Mouse (Mus musculus) lung, embryonic 14.5 days (tissue): ENCODE measurements around the gene Immp2l. TPM values are rescaled to one million over a fixed set of nuclear protein-coding genes. Genes with fewer than 3 reads are reported as not detected.

Source experiments
- ATAC-seq: fragments of 200-750 bp; cut with Nextera tagmentation; 2 replicates; pipeline ENCODE4 v1.8.0; 2017; ENCODE audit warnings: mild to moderate bottlenecking, moderate TSS enrichment, moderate library complexity; ENCODE audit not compliant: insufficient read depth
- DNase-seq: peaks from one replicate; pipeline ENCODE4 v3.0.0-alpha.2; 2015
- H3K27ac ChIP-seq: fragments of 300-500 bp; sonication (generic); 2 replicates; pipeline ENCODE4 v1.5.1; 2014; ENCODE audit warnings: low read depth, mild to moderate bottlenecking, moderate library complexity
- H3K27me3 ChIP-seq: fragments of 300-500 bp; sonication (generic); 2 replicates; pipeline ENCODE4 v1.6.1; 2014; ENCODE audit warnings: low read length, control low read depth; ENCODE audit not compliant: insufficient read depth
- H3K36me3 ChIP-seq: fragments of 300-500 bp; sonication (generic); 2 replicates; pipeline ENCODE4 v1.6.1; 2014; ENCODE audit warnings: control low read depth; ENCODE audit not compliant: insufficient read depth
- H3K4me1 ChIP-seq: fragments of 300-500 bp; sonication (generic); 2 replicates; pipeline ENCODE4 v1.6.1; 2014; ENCODE audit warnings: antibody characterized with exemption, control low read depth; ENCODE audit not compliant: insufficient read depth
- H3K4me2 ChIP-seq: fragments of 300-500 bp; sonication (generic); 2 replicates; pipeline ENCODE4 v1.6.1; 2014; ENCODE audit warnings: mild to moderate bottlenecking
- H3K4me3 ChIP-seq: fragments of 300-500 bp; sonication (generic); 2 replicates; pipeline ENCODE4 v1.5.1; 2014; ENCODE audit warnings: low read depth, low read length
- H3K9ac ChIP-seq: fragments of 300-500 bp; sonication (generic); 2 replicates; pipeline ENCODE4 v1.6.1; 2014
- H3K9me3 ChIP-seq: fragments of 300-500 bp; sonication (generic); 2 replicates; pipeline ENCODE4 v1.6.1; 2016; ENCODE audit warnings: low read depth, low read length, control low read depth
- CTCF ChIP-seq: IDR thresholded peaks from 2 replicates; pipeline ENCODE4 v1.5.1; 2016; ENCODE audit warnings: antibody characterized with exemption, low read depth
- WGBS: fragments of 180-500 bp; shearing (Covaris S2); extraction: QIAGEN DNeasy Blood & Tissue Kit; methylation state at CpG from one replicate; pipeline ENCODE4 v1.1.7; 2014; 5-methylcytosine and 5-hydroxymethylcytosine counted together
- polyA plus RNA-seq: library from polyadenylated mRNA; unstranded; fragments of >200 nt; fragmentation: Nextera tagmentation; extraction: Ambion mirVana; gene quantifications from 2 replicates; pipeline ENCODE4 v1.2.1, GENCODE M21; 2014

The Immp2l gene
- polyA plus RNA-seq, 1 experiment from 2014 or later = 12.5 TPM

- Histone ChIP-seq H3K9ac (no peak overlapping the region), H3K4me2 (no peak overlapping the region), H3K27me3 (no peaks in the 10 kb centered on the region), H3K9me3 (no peaks in the 10 kb centered on the region), H3K27ac (no peak overlapping the region), H3K4me1 (no peaks in the 10 kb centered on the region), H3K36me3 (no peaks in the 10 kb centered on the region), H3K4me3 (no peak overlapping the region)
- no peak for TF ChIP-seq CTCF
- no peak for ATAC-seq
- no peak for DNase-seq
- WGBS = 80% methylated on average over 5 of the region's 5 CpGs
Observed at GRCm38 (mm10) chr12:41941853-41942252, 918.0 kb downstream of the Immp2l start.

- Histone ChIP-seq H3K4me1 (no peaks in the 10 kb centered on the region), H3K36me3 (no peaks in the 10 kb centered on the region), H3K4me2 (no peak overlapping the region), H3K9me3 (no peaks in the 10 kb centered on the region), H3K27ac (no peak overlapping the region), H3K27me3 (no peaks in the 10 kb centered on the region), H3K9ac (no peak overlapping the region), H3K4me3 (no peak overlapping the region)
- DNase-seq = no peak
- WGBS = 65% methylated on average over 4 of the region's 4 CpGs
- ATAC-seq = no peak
- TF ChIP-seq CTCF = no peak
Observed at GRCm38 (mm10) chr12:41944079-41944672, 920.3 kb downstream of the Immp2l start.

DNA sequence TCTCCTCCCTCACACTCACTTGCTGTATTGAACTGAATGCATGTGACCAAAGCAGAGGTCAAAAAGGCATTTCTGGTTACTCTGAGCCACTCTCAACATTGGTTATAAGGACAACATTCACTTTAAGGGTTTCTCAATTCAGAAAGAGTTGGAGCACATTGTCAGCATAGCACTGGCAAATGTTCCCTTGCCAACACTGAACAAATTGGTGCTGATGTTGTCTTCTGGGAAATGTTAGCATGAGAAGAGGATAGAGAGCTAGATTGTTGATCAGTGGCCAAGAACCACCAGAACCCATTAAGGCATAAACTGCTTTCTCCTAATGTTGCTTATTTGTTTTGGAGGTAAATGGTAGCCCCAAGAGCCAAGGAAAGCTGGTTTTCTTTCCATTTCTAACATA, 922.6 kb downstream of the Immp2l start:
- TF ChIP-seq CTCF = no peak
- no peak for ATAC-seq
- no peaks in the 10 kb centered on the region for H3K9me3 ChIP-seq
- no peak overlapping the region for H3K27ac ChIP-seq
- no peaks in the 10 kb centered on the region for H3K36me3 ChIP-seq
- no peak overlapping the region for H3K4me2 ChIP-seq
- no peak overlapping the region for H3K9ac ChIP-seq
- H3K4me1 ChIP-seq = no peaks in the 10 kb centered on the region
- no peak for DNase-seq
- H3K27me3 ChIP-seq = no peaks in the 10 kb centered on the region
- H3K4me3 ChIP-seq = no peak overlapping the region

DNA sequence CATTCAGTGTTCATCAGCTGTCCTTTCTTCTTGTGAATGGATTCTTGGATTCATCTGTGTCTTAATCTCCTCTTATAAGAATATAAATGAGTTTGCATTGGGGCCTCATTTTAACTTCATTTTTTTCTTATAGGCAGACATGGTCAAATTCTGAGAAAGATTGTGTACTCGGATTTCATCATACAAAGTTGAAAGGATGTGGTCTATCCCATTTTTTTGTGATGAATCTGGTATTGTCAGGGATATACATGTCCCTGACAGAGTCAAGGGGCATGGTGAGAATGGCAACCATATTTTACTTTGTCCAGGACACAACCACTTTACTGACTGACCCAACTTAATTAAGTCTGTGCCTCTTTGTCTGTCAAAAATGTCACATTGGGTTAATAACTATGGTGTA, 925.5 kb downstream of the Immp2l start:
- no peak for ATAC-seq
- Histone ChIP-seq H3K4me1 (no peaks in the 10 kb centered on the region), H3K27ac (no peak overlapping the region), H3K27me3 (no peaks in the 10 kb centered on the region), H3K36me3 (no peaks in the 10 kb centered on the region), H3K4me3 (no peak overlapping the region), H3K4me2 (no peak overlapping the region), H3K9me3 (no peaks in the 10 kb centered on the region), H3K9ac (no peak overlapping the region)
- DNase-seq = no peak
- no peak for TF ChIP-seq CTCF
- WGBS = 76% methylated on average over 1 of the region's 1 CpGs

GRCm38 (mm10) chr12:41949841-41950241, 926.0 kb downstream of the Immp2l start:
- no peak overlapping the region for H3K4me2 ChIP-seq
- H3K27me3 ChIP-seq = no peaks in the 10 kb centered on the region
- DNase-seq (no peak), ATAC-seq (no peak)
- WGBS = 84% methylated on average over 6 of the region's 6 CpGs
- H3K36me3 ChIP-seq = no peaks in the 10 kb centered on the region
- no peak overlapping the region for H3K4me3 ChIP-seq
- TF ChIP-seq CTCF = no peak
- no peaks in the 10 kb centered on the region for H3K4me1 ChIP-seq
- H3K9ac ChIP-seq = no peak overlapping the region
- H3K27ac ChIP-seq = no peak overlapping the region
- H3K9me3 ChIP-seq = no peaks in the 10 kb centered on the region

- WGBS = 81% methylated on average over 2 of the region's 2 CpGs
- no peak for ATAC-seq
Observed at GRCm38 (mm10) chr12:41950726-41951125, 926.8 kb downstream of the Immp2l start.

DNA sequence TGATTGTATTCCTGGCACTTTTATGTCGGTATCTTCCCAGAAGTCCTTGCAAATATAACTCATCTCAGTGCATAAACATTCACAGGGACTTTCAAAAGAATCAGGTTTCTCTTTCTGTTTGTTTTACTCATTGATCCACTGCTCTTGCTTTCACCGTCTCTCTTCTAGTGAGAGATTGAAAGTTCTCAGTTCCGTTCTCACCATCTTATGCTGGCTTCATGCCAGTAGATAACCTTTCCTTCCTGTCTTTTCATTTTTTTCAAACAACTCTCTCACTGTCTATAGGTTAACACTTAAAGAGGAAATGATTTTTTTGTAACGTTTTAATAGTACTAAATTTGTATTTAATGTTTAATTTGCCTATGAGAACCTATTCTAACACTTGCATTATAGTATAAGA, 937.1 kb downstream of the Immp2l start:
- H3K27ac ChIP-seq = no peak overlapping the region
- H3K4me2 ChIP-seq = no peak overlapping the region
- ATAC-seq = no peak
- DNase-seq = no peak
- no peaks in the 10 kb centered on the region for H3K9me3 ChIP-seq
- H3K9ac ChIP-seq = no peak overlapping the region
- H3K36me3 ChIP-seq = no peaks in the 10 kb centered on the region
- H3K4me3 ChIP-seq = no peak overlapping the region
- H3K27me3 ChIP-seq = no peaks in the 10 kb centered on the region
- TF ChIP-seq CTCF = no peak
- WGBS = 12% methylated on average over 4 of the region's 4 CpGs
- H3K4me1 ChIP-seq = no peaks in the 10 kb centered on the region

More at GRCm38 (mm10) chr12:41950726-41951125, 926.8 kb downstream of the Immp2l start:
- Histone ChIP-seq H3K4me3 (no peak overlapping the region), H3K4me2 (no peak overlapping the region), H3K9me3 (no peaks in the 10 kb centered on the region), H3K27ac (no peak overlapping the region), H3K4me1 (no peaks in the 10 kb centered on the region), H3K36me3 (no peaks in the 10 kb centered on the region), H3K27me3 (no peaks in the 10 kb centered on the region), H3K9ac (no peak overlapping the region)
- TF ChIP-seq CTCF = no peak
- peak; percentile 49 for DNase-seq

DNA sequence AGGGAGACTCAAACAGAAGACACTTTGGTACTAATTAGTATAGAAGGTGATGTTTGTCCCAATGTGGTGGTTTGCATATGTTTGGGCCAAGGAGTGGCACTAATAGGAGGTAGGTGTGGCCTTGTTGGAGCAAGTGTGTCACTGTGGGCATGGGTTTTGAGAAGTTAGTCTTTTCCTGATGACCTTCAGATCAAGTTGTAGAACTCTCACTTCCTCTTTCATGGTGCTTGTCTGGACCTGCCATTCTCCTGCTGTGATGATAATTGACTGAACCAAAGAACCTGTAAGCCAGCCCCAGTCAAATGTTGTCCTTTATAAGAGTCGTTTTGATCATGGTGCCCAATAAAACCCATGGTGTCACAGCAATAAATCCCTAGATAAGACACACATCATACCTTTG, 967.5 kb downstream of the Immp2l start:
- no peak for TF ChIP-seq CTCF
- DNase-seq = no peak
- Histone ChIP-seq H3K4me2 (no peak overlapping the region), H3K9me3 (no peaks in the 10 kb centered on the region), H3K27ac (no peak overlapping the region), H3K36me3 (no peaks in the 10 kb centered on the region), H3K4me1 (no peaks in the 10 kb centered on the region), H3K9ac (no peak overlapping the region), H3K27me3 (no peaks in the 10 kb centered on the region), H3K4me3 (no peak overlapping the region)
- WGBS = 72% methylated on average over 1 of the region's 1 CpGs
- ATAC-seq = no peak
